Mouse (Mus musculus) lung, postnatal 0 days (tissue): ENCODE measurements around the gene Hrh2. TPM values are rescaled to one million over a fixed set of nuclear protein-coding genes. Genes with fewer than 3 reads are reported as not detected.

Source experiments
- ATAC-seq: fragments of 200-750 bp; cut with Nextera tagmentation; 2 replicates; pipeline ENCODE4 v1.8.0; 2017; ENCODE audit warnings: moderate library complexity
- DNase-seq: peaks from one replicate; pipeline ENCODE4 v3.0.0-alpha.2; 2016; ENCODE audit warnings: low spot score
- H3K27ac ChIP-seq: fragments of 300-500 bp; sonication (generic); 2 replicates; pipeline ENCODE4 v1.5.1; 2014; ENCODE audit warnings: antibody characterized with exemption, mild to moderate bottlenecking, low read length, mixed read lengths
- H3K27me3 ChIP-seq: fragments of 300-500 bp; sonication (generic); replicated peaks from 2 replicates; pipeline ENCODE4 v1.6.1; 2014; ENCODE audit warnings: low read length, mixed read lengths; ENCODE audit not compliant: insufficient read depth
- H3K36me3 ChIP-seq: fragments of 300-500 bp; sonication (generic); 2 replicates; pipeline ENCODE4 v1.6.1; 2014; ENCODE audit warnings: low read length, mixed read lengths; ENCODE audit not compliant: insufficient read depth
- H3K4me1 ChIP-seq: fragments of 300-500 bp; sonication (generic); 2 replicates; pipeline ENCODE4 v1.6.1; 2014; ENCODE audit warnings: antibody characterized with exemption, low read depth, low read length, mixed read lengths; ENCODE audit not compliant: insufficient read depth
- H3K4me2 ChIP-seq: fragments of 300-500 bp; sonication (generic); replicated peaks from 2 replicates; pipeline ENCODE4 v1.6.1; 2014; ENCODE audit warnings: low read depth, mild to moderate bottlenecking, low read length, moderate library complexity, mixed read lengths
- H3K4me3 ChIP-seq: fragments of 300-500 bp; sonication (generic); 2 replicates; pipeline ENCODE4 v1.5.1; 2014; ENCODE audit warnings: low read depth, low read length
- H3K9ac ChIP-seq: fragments of 300-500 bp; sonication (generic); replicated peaks from 2 replicates; pipeline ENCODE4 v1.6.1; 2014; ENCODE audit warnings: low read depth, mild to moderate bottlenecking
- H3K9me3 ChIP-seq: fragments of 300-500 bp; sonication (generic); 2 replicates; pipeline ENCODE4 v1.6.1; 2016; ENCODE audit warnings: low read length, mixed read lengths
- CTCF ChIP-seq: IDR thresholded peaks from 2 replicates; pipeline ENCODE4 v1.5.1; 2016; ENCODE audit warnings: antibody characterized with exemption, mild to moderate bottlenecking
- EP300 ChIP-seq: IDR thresholded peaks from 2 replicates; pipeline ENCODE4 v1.6.1; 2016; ENCODE audit warnings: antibody characterized with exemption, mild to moderate bottlenecking, control low read depth
- WGBS: fragments of 180-500 bp; shearing (Covaris S2); extraction: QIAGEN DNeasy Blood & Tissue Kit; methylation state at CpG from one replicate; pipeline ENCODE4 v1.1.7; 2014; 5-methylcytosine and 5-hydroxymethylcytosine counted together
- polyA plus RNA-seq: library from polyadenylated mRNA; unstranded; fragments of >200 nt; fragmentation: Nextera tagmentation; extraction: Ambion mirVana; gene quantifications from 2 replicates; pipeline ENCODE4 v1.2.1, GENCODE M21; 2015

The Hrh2 gene
- polyA plus RNA-seq, result 0.12 TPM in 2 replicates

- Histone ChIP-seq H3K27me3 (no peaks in the 10 kb centered on the region; the same call in 1 of the 2 replicates), H3K9ac (no peak within 1 kb of the TSS), H3K36me3 (no peaks in the 10 kb centered on the region), H3K4me3 (no peak within 1 kb of the TSS), H3K9me3 (no peaks in the 10 kb centered on the region), H3K27ac (no peak within 1 kb of the TSS), H3K4me1 (no peaks in the 10 kb centered on the region), H3K4me2 (peak within 1 kb of the TSS; percentile 9; the same call in 1 of the 2 replicates)
- WGBS, result under 1% methylated on average over 31 of the region's 31 CpGs
- ATAC-seq, result no peak
- no peak for DNase-seq
- TF ChIP-seq CTCF, result no peak
- no peak for TF ChIP-seq EP300
These were observed at the start of gene Hrh2 for GRCm38 (mm10) chr13:54192021-54192481. TSS of gene Hrh2 (plus strand) at chr13:54192129.

DNA sequence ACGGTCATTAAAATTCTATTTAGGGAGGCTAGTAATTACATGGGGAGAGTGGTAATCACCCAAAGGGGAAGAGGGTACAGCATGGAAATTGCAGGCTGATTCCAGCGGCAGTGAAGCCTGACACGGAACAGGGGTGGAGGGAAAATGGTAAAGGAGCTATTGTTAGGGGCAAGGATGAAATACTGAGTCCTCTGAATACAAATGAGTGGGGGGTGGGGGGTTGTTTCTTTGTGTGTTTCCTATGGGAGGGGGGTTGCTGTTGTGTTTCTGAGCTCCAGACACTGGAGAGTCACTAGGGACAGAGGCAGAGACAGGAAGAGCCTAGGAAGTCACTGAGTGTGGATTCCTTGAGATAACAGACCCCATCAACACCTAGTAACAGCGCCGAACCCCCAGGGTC, 48.1 kb upstream of the Hrh2 start:
- H3K9me3 ChIP-seq, result no peaks in the 10 kb centered on the region
- TF ChIP-seq CTCF (no peak), EP300 (no peak)
- H3K27ac ChIP-seq, result no peak overlapping the region
- H3K9ac ChIP-seq, result no peak overlapping the region
- no peaks in the 10 kb centered on the region for H3K36me3 ChIP-seq
- H3K4me1 ChIP-seq, result no peaks in the 10 kb centered on the region
- no peak for ATAC-seq
- no peaks in the 10 kb centered on the region for H3K27me3 ChIP-seq
- 40% methylated on average over 5 of the region's 5 CpGs for WGBS
- H3K4me2 ChIP-seq, result no peak overlapping the region
- no peak overlapping the region for H3K4me3 ChIP-seq
- DNase-seq, result no peak

- Histone ChIP-seq H3K9me3 (no peaks in the 10 kb centered on the region), H3K27ac (no peak overlapping the region), H3K4me1 (no peaks in the 10 kb centered on the region), H3K4me2 (no peak overlapping the region), H3K4me3 (no peak overlapping the region), H3K9ac (no peak overlapping the region), H3K36me3 (no peaks in the 10 kb centered on the region), H3K27me3 (no peaks in the 10 kb centered on the region)
- ATAC-seq (no peak), DNase-seq (no peak)
- TF ChIP-seq CTCF (no peak), EP300 (no peak)
- WGBS, result 65% methylated on average over 5 of the region's 5 CpGs
These were observed 47.3 kb upstream of the Hrh2 start for GRCm38 (mm10) chr13:54144624-54145023.

DNA sequence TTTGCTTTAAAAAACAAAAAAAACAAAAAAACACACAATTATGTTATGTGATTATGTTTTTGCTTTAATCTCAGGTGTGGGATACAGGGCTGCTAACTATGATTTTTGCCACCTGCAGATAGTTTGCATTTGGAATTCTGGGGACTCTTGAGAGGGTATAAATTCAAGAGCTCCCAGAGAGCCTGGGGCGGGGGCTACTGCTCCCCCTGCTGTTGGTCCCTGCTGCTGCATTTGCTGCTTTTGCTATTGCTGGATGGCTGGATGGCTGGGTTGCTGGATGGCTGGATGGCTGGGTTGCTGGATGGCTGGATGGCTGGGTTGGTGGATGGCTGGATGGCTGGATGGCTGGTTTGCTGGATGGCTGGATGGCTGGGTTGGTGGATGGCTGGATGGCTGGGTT, 44.6 kb upstream of the Hrh2 start:
- WGBS, result 56% methylated on average over 1 of the region's 1 CpGs
- no peak overlapping the region for H3K9ac ChIP-seq
- no peak for DNase-seq

DNA sequence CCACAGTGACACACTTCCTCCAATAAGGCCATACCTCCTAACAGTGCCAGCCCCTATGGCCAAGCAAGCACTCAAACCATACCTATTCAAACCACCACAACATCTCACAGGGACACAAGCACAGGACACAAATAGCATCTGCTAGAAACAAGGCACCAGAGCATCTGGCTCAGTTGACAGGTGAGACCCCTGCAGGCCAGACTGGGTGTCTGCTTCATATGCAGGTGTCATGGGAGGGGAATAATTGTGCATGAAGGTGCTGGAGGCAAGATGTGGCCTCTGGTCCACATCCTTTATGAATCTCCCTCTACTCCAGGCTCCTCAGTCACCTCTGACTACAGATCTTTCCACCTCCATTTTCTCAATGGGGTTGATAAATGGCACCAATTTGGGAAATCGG, 39.5 kb upstream of the Hrh2 start:
- no peak for TF ChIP-seq EP300
- TF ChIP-seq CTCF, result no peak
- Histone ChIP-seq H3K4me2 (no peak overlapping the region), H3K9me3 (no peaks in the 10 kb centered on the region), H3K9ac (no peak overlapping the region), H3K4me3 (no peak overlapping the region), H3K36me3 (no peaks in the 10 kb centered on the region), H3K27ac (no peak overlapping the region), H3K4me1 (no peaks in the 10 kb centered on the region), H3K27me3 (no peaks in the 10 kb centered on the region)
- ATAC-seq (no peak), DNase-seq (no peak)
- 83% methylated on average over 1 of the region's 1 CpGs for WGBS

More for the DNA sequence above, 44.6 kb upstream of the Hrh2 start:
- H3K36me3 ChIP-seq, result no peaks in the 10 kb centered on the region
- no peak for ATAC-seq
- H3K4me1 ChIP-seq, result no peaks in the 10 kb centered on the region
- no peaks in the 10 kb centered on the region for H3K9me3 ChIP-seq
- no peak overlapping the region for H3K4me3 ChIP-seq
- H3K27me3 ChIP-seq, result no peaks in the 10 kb centered on the region
- H3K4me2 ChIP-seq, result no peak overlapping the region
- peak; percentile 25 for TF ChIP-seq CTCF
- no peak for TF ChIP-seq EP300
- no peak overlapping the region for H3K27ac ChIP-seq

DNA sequence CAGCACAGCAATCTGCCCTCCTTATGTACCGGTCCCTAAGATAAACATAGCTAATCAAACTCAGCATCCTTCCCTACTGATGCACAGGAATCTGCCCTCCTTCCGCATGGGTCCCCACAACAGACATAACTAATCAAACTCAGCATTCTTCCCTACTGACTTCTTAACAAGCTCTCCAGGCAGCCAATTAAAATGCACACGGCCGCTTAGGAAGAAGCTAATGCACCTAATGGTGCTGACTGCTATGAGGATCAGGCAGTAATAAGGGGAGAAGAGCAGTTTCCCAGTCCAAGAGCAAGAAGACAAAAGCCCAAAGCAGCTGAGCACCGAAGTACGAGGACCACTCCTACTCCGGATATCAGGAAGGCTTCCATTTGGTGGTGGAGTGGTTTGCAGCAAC, 39.0 kb upstream of the Hrh2 start:
- no peaks in the 10 kb centered on the region for H3K27me3 ChIP-seq
- H3K4me3 ChIP-seq, result no peak overlapping the region
- no peaks in the 10 kb centered on the region for H3K9me3 ChIP-seq
- 56% methylated on average over 7 of the region's 7 CpGs for WGBS
- H3K4me1 ChIP-seq, result no peaks in the 10 kb centered on the region
- no peak overlapping the region for H3K4me2 ChIP-seq
- ATAC-seq (no peak), DNase-seq (no peak)
- TF ChIP-seq EP300 (no peak), CTCF (no peak)
- no peak overlapping the region for H3K9ac ChIP-seq
- no peak overlapping the region for H3K27ac ChIP-seq
- H3K36me3 ChIP-seq, result no peaks in the 10 kb centered on the region

GRCm38 (mm10) chr13:54153672-54154218, 38.2 kb upstream of the Hrh2 start:
- H3K9ac ChIP-seq, result no peak overlapping the region
- no peak for ATAC-seq
- no peaks in the 10 kb centered on the region for H3K36me3 ChIP-seq
- no peak overlapping the region for H3K4me2 ChIP-seq
- H3K9me3 ChIP-seq, result no peaks in the 10 kb centered on the region
- H3K4me1 ChIP-seq, result no peaks in the 10 kb centered on the region
- DNase-seq, result no peak
- 22% methylated on average over 9 of the region's 9 CpGs for WGBS
- H3K27ac ChIP-seq, result no peak overlapping the region
- H3K4me3 ChIP-seq, result no peak overlapping the region
- H3K27me3 ChIP-seq, result no peaks in the 10 kb centered on the region
- no peak for TF ChIP-seq CTCF
- TF ChIP-seq EP300, result no peak
